Mouse (Mus musculus) limb, embryonic 10.5 days (tissue): ENCODE measurements around the gene Unkl. TPM values are rescaled to one million over a fixed set of nuclear protein-coding genes. Genes with fewer than 3 reads are reported as not detected.
"Not testable (repeated sequence)": the region's sequence is repeated elsewhere in the genome, so short reads cannot be mapped to it uniquely, and the experiment has no call there.

Experiments
- DNase-seq: peaks from one replicate; pipeline ENCODE4 v3.0.0-alpha.2; 2017; ENCODE audit warnings: low spot score
- H3K27ac ChIP-seq: fragments of 300-500 bp; sonication (generic); 2 replicates; pipeline ENCODE4 v1.5.1; 2016; ENCODE audit warnings: mild to moderate bottlenecking
- H3K27me3 ChIP-seq: fragments of 300-500 bp; sonication (generic); 2 replicates; pipeline ENCODE4 v1.6.1; 2016; ENCODE audit warnings: low read depth, mild to moderate bottlenecking; ENCODE audit not compliant: poor library complexity, severe bottlenecking
- H3K36me3 ChIP-seq: fragments of 300-500 bp; sonication (generic); 2 replicates; pipeline ENCODE4 v1.6.1; 2016; ENCODE audit warnings: mild to moderate bottlenecking, moderate library complexity
- H3K4me1 ChIP-seq: fragments of 300-500 bp; sonication (generic); 2 replicates; pipeline ENCODE4 v1.6.1; 2016
- H3K4me3 ChIP-seq: fragments of 300-500 bp; sonication (generic); 2 replicates; pipeline ENCODE4 v1.5.1; 2016; ENCODE audit warnings: mild to moderate bottlenecking, moderate library complexity
- H3K9me3 ChIP-seq: fragments of 300-500 bp; sonication (generic); replicated peaks from 2 replicates; pipeline ENCODE4 v1.6.1; 2016; ENCODE audit warnings: mild to moderate bottlenecking
- WGBS: fragments of 180-500 bp; shearing (Covaris S2); methylation state at CpG from one replicate; pipeline ENCODE4 v1.1.7; 2016; 5-methylcytosine and 5-hydroxymethylcytosine counted together
- polyA plus RNA-seq: library from polyadenylated mRNA; unstranded; fragments of >200 nt; fragmentation: Nextera tagmentation; extraction: Ambion mirVana; gene quantifications from 2 replicates; pipeline ENCODE4 v1.2.1, GENCODE M21; 2016

Unkl gene
- polyA plus RNA-seq, 1 experiment from 2014 or later, result 10.0 TPM

GRCm38 (mm10) chr17:25222951-25223601, 34.9 kb downstream of the Unkl start:
- Histone ChIP-seq H3K27me3 (no peaks in the 10 kb centered on the region), H3K4me3 (peak overlapping the region; percentile 58), H3K4me1 (peaks cover 22% of the 10 kb centered on the region), H3K36me3 (peaks cover 58% of the 10 kb centered on the region), H3K27ac (peak overlapping the region; percentile 61; the same call in 1 of the 2 replicates), H3K9me3 (no peaks in the 10 kb centered on the region)
- WGBS, result 55% methylated on average over 6 of the region's 6 CpGs
- DNase-seq, result no peak

GRCm38 (mm10) chr17:25224586-25225222, 36.5 kb downstream of the Unkl start:
- no peaks in the 10 kb centered on the region for H3K27me3 ChIP-seq
- H3K4me1 ChIP-seq, result peaks cover 22% of the 10 kb centered on the region
- no peak overlapping the region for H3K4me3 ChIP-seq
- no peak for DNase-seq
- 90% methylated on average over 7 of the region's 7 CpGs for WGBS
- no peak overlapping the region for H3K27ac ChIP-seq
- peaks cover 55% of the 10 kb centered on the region for H3K36me3 ChIP-seq
- no peaks in the 10 kb centered on the region for H3K9me3 ChIP-seq

- H3K9me3 ChIP-seq, result no peaks in the 10 kb centered on the region
- H3K4me3 ChIP-seq, result no peak overlapping the region
- H3K36me3 ChIP-seq, result peaks cover 53% of the 10 kb centered on the region
- no peaks in the 10 kb centered on the region for H3K27me3 ChIP-seq
- WGBS, result 86% methylated on average over 4 of the region's 4 CpGs
- DNase-seq, result no peak
- H3K4me1 ChIP-seq, result peaks cover 22% of the 10 kb centered on the region
- H3K27ac ChIP-seq, result no peak overlapping the region
Observed at GRCm38 (mm10) chr17:25225659-25226058, 37.5 kb downstream of the Unkl start.

- Histone ChIP-seq H3K4me1 (peaks cover 1% of the 10 kb centered on the region; the same call in 1 of the 2 replicates), H3K27me3 (no peaks in the 10 kb centered on the region), H3K27ac (no peak overlapping the region), H3K4me3 (no peak overlapping the region), H3K36me3 (peaks cover 57% of the 10 kb centered on the region), H3K9me3 (no peaks in the 10 kb centered on the region)
- 91% methylated on average over 5 of the region's 5 CpGs for WGBS
- DNase-seq, result no peak
Observed at GRCm38 (mm10) chr17:25227991-25228390, 39.8 kb downstream of the Unkl start.

GRCm38 (mm10) chr17:25230014-25230655, 41.9 kb downstream of the Unkl start:
- not testable (repeated sequence) for H3K4me1 ChIP-seq, H3K27ac ChIP-seq, DNase-seq, H3K27me3 ChIP-seq, H3K9me3 ChIP-seq, H3K4me3 ChIP-seq
- H3K36me3 ChIP-seq, result peaks cover 59% of the 10 kb centered on the region
- 84% methylated on average over 17 of the region's 17 CpGs for WGBS

GRCm38 (mm10) chr17:25230700-25231099, 42.5 kb downstream of the Unkl start:
- no peak for DNase-seq
- 96% methylated on average over 3 of the region's 3 CpGs for WGBS
- H3K36me3 ChIP-seq, result peaks cover 61% of the 10 kb centered on the region

GRCm38 (mm10) chr17:25231621-25232020, 43.4 kb downstream of the Unkl start:
- H3K4me1 ChIP-seq, H3K27me3 ChIP-seq, H3K27ac ChIP-seq, DNase-seq, H3K9me3 ChIP-seq, H3K4me3 ChIP-seq: not testable (repeated sequence)
- H3K36me3 ChIP-seq, result peaks cover 61% of the 10 kb centered on the region
- WGBS, result 95% methylated on average over 6 of the region's 11 CpGs

More at GRCm38 (mm10) chr17:25230700-25231099, 42.5 kb downstream of the Unkl start:
- H3K4me3 ChIP-seq, result no peak overlapping the region
- H3K27ac ChIP-seq, result no peak overlapping the region
- H3K4me1 ChIP-seq, result no peaks in the 10 kb centered on the region
- H3K9me3 ChIP-seq, result no peaks in the 10 kb centered on the region
- H3K27me3 ChIP-seq, result no peaks in the 10 kb centered on the region

- Histone ChIP-seq H3K4me1 (peaks cover 10% of the 10 kb centered on the region), H3K27ac (no peak overlapping the region), H3K9me3 (no peaks in the 10 kb centered on the region), H3K27me3 (no peaks in the 10 kb centered on the region), H3K36me3 (peaks cover 34% of the 10 kb centered on the region), H3K4me3 (no peak overlapping the region)
- DNase-seq, result no peak
- 87% methylated on average over 9 of the region's 9 CpGs for WGBS
Observed at GRCm38 (mm10) chr17:25235635-25236034, 47.4 kb downstream of the Unkl start.

- under 1% methylated on average over 80 of the region's 80 CpGs for WGBS
- H3K36me3 ChIP-seq, result peaks cover 55% of the 10 kb centered on the region
Observed at GRCm38 (mm10) chr17:25239695-25240636, 51.8 kb downstream of the Unkl start, which contains the start of the genes Gnptg and Tsr3. Gene Gnptg, minus strand, starts transcription at chr17:25240124. Gene Tsr3, plus strand, starts transcription at chr17:25240170.

GRCm38 (mm10) chr17:25243131-25243780, 55.1 kb downstream of the Unkl start:
- no peaks in the 10 kb centered on the region for H3K27me3 ChIP-seq
- no peak overlapping the region for H3K27ac ChIP-seq
- H3K9me3 ChIP-seq, result no peaks in the 10 kb centered on the region
- no peak overlapping the region for H3K4me3 ChIP-seq
- peaks cover 45% of the 10 kb centered on the region for H3K36me3 ChIP-seq
- WGBS, result 92% methylated on average over 11 of the region's 11 CpGs
- peaks cover 24% of the 10 kb centered on the region for H3K4me1 ChIP-seq
- DNase-seq, result no peak

More at GRCm38 (mm10) chr17:25239695-25240636, 51.8 kb downstream of the Unkl start, which contains the start of the genes Gnptg and Tsr3:
- Histone ChIP-seq H3K27ac (peak within 1 kb of the TSS; percentile 91), H3K27me3 (no peaks in the 10 kb centered on the region), H3K4me1 (peaks cover 21% of the 10 kb centered on the region), H3K4me3 (peak within 1 kb of the TSS; percentile 97), H3K9me3 (no peaks in the 10 kb centered on the region)
- DNase-seq, result peak; percentile 94

- H3K4me1 ChIP-seq, result peaks cover 20% of the 10 kb centered on the region
- H3K4me3 ChIP-seq, result peak overlapping the region; percentile 13; the same call in 1 of the 2 replicates
- no peak for DNase-seq
- WGBS, result 86% methylated on average over 16 of the region's 16 CpGs
- H3K27me3 ChIP-seq, result no peaks in the 10 kb centered on the region
- no peak overlapping the region for H3K27ac ChIP-seq
- peaks cover 45% of the 10 kb centered on the region for H3K36me3 ChIP-seq
- no peaks in the 10 kb centered on the region for H3K9me3 ChIP-seq
Observed at GRCm38 (mm10) chr17:25244239-25244638, 56.0 kb downstream of the Unkl start.
